Mouse (Mus musculus) midbrain, embryonic 14.5 days (tissue): ENCODE data around the gene Gm20388. TPM values are rescaled to one million over a fixed set of nuclear protein-coding genes. Genes with fewer than 3 reads are reported as not detected.
A peak's percentile ranks its signal among the peaks of the same experiment; 100 is the strongest.

Source experiments
- ATAC-seq: fragments of 200-750 bp; cut with Nextera tagmentation; 2 replicates; pipeline ENCODE4 v1.8.0; 2017; ENCODE audit warnings: moderate number of reproducible peaks, moderate library complexity; ENCODE audit not compliant: low FRiP score, low TSS enrichment
- DNase-seq: peaks from one replicate; pipeline ENCODE4 v3.0.0-alpha.2; 2015
- H3K27ac ChIP-seq: fragments of 300-500 bp; sonication (generic); replicated peaks from 2 replicates; pipeline ENCODE4 v1.5.1; 2014; ENCODE audit warnings: mild to moderate bottlenecking, low read depth, low read length, moderate library complexity
- H3K27me3 ChIP-seq: fragments of 300-500 bp; sonication (generic); 2 replicates; pipeline ENCODE4 v1.6.1; 2014; ENCODE audit warnings: low read length, control low read depth, mixed read lengths; ENCODE audit not compliant: control insufficient read depth, insufficient read depth
- H3K36me3 ChIP-seq: fragments of 300-500 bp; sonication (generic); 2 replicates; pipeline ENCODE4 v1.6.1; 2014; ENCODE audit warnings: low read length, control low read depth; ENCODE audit not compliant: control insufficient read depth, insufficient read depth
- H3K4me1 ChIP-seq: fragments of 300-500 bp; sonication (generic); 2 replicates; pipeline ENCODE4 v1.6.1; 2014; ENCODE audit warnings: mild to moderate bottlenecking, antibody characterized with exemption, low read length, control low read depth; ENCODE audit not compliant: control insufficient read depth, insufficient read depth
- H3K4me2 ChIP-seq: fragments of 300-500 bp; sonication (generic); 2 replicates; pipeline ENCODE4 v1.6.1; 2014; ENCODE audit warnings: mild to moderate bottlenecking, low read length, moderate library complexity
- H3K4me3 ChIP-seq: fragments of 300-500 bp; sonication (generic); replicated peaks from 2 replicates; pipeline ENCODE4 v1.5.1; 2014; ENCODE audit warnings: low read depth, low read length
- H3K9ac ChIP-seq: fragments of 300-500 bp; sonication (generic); replicated peaks from 2 replicates; pipeline ENCODE4 v1.6.1; 2014; ENCODE audit warnings: mild to moderate bottlenecking, low read length, moderate library complexity
- H3K9me3 ChIP-seq: fragments of 300-500 bp; sonication (generic); 2 replicates; pipeline ENCODE4 v1.6.1; 2016; ENCODE audit warnings: low read length, control low read depth, mixed read lengths; ENCODE audit not compliant: control insufficient read depth
- WGBS: fragments of 180-500 bp; shearing (Covaris S2); extraction: QIAGEN DNeasy Blood & Tissue Kit; methylation state at CpG from one replicate; pipeline ENCODE4 v1.1.7; 2014; 5-methylcytosine and 5-hydroxymethylcytosine counted together
- polyA plus RNA-seq: library from polyadenylated mRNA; unstranded; fragments of >200 nt; fragmentation: Nextera tagmentation; extraction: Ambion mirVana; gene quantifications from 2 replicates; pipeline ENCODE4 v1.2.1, GENCODE M21; 2014

Gene Gm20388
- polyA plus RNA-seq, 1 experiment from 2014 or later: 4.1 TPM

DNA sequence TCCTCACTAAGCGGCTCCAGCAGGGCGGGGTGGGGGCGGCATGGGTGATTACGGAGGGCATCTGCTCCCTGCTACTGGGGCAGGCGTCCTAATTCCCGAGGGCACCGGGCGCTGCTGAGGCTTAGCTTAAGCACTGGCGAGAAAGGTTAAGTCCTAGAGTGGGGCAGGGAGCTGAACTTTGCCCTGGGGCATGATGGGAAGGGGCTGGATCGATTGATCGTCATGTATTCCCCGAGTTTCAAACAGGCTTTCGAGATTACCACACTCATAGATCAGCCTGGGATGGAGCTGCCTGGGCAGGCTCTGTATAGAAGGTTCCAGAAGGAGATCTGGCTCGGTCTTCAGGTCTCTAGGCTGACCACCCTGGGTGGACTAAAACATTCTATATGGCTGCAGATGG is 711.5 kb downstream of the Gm20388 start:
- H3K27me3 ChIP-seq: no peaks in the 10 kb centered on the region
- WGBS: 53% methylated on average over 14 of the region's 14 CpGs
- no peaks in the 10 kb centered on the region for H3K36me3 ChIP-seq
- no peaks in the 10 kb centered on the region for H3K9me3 ChIP-seq
- no peak overlapping the region for H3K4me2 ChIP-seq
- H3K4me3 ChIP-seq: no peak overlapping the region
- no peak overlapping the region for H3K9ac ChIP-seq
- DNase-seq: no peak
- peaks cover 21% of the 10 kb centered on the region for H3K4me1 ChIP-seq
- H3K27ac ChIP-seq: no peak overlapping the region
- ATAC-seq: no peak

- no peak overlapping the region for H3K27ac ChIP-seq
- ATAC-seq (no peak), DNase-seq (no peak)
- no peaks in the 10 kb centered on the region for H3K9me3 ChIP-seq
- no peak overlapping the region for H3K4me3 ChIP-seq
- no peaks in the 10 kb centered on the region for H3K27me3 ChIP-seq
- no peak overlapping the region for H3K9ac ChIP-seq
- H3K36me3 ChIP-seq: no peaks in the 10 kb centered on the region
- no peak overlapping the region for H3K4me2 ChIP-seq
- H3K4me1 ChIP-seq: peaks cover 11% of the 10 kb centered on the region; the same call in 1 of the 2 replicates
- 13% methylated on average over 2 of the region's 2 CpGs for WGBS
Measured at GRCm38 (mm10) chr8:120623608-120624007, 713.0 kb downstream of the Gm20388 start.

DNA sequence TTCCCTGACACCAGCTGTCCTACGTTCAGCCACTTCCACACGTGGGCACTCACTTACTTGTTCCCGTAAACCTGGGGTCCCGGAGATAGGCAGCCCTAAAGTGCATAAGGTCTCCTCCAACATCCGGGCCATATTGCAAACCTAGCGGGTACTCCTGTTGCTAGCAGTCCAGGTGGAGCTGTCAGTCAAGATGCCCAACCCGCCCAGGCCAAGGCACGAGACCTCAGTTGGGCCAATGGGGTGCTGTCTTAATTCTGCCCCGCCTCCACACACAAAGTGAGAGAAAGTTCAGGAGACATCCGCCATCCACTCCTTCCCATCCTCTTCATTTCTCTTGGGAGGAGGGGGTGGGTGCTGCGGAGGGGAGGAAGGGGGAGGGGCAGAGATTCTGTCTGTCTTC is 715.8 kb downstream of the Gm20388 start:
- H3K4me2 ChIP-seq: no peak overlapping the region
- no peak overlapping the region for H3K4me3 ChIP-seq
- peaks cover 5% of the 10 kb centered on the region; the same call in 1 of the 2 replicates for H3K4me1 ChIP-seq
- H3K27me3 ChIP-seq: no peaks in the 10 kb centered on the region
- H3K9ac ChIP-seq: no peak overlapping the region
- 65% methylated on average over 11 of the region's 11 CpGs for WGBS
- ATAC-seq: no peak
- H3K36me3 ChIP-seq: no peaks in the 10 kb centered on the region
- H3K27ac ChIP-seq: no peak overlapping the region
- H3K9me3 ChIP-seq: no peaks in the 10 kb centered on the region
- no peak for DNase-seq

GRCm38 (mm10) chr8:120627298-120627697 is 716.7 kb downstream of the Gm20388 start:
- H3K4me1 ChIP-seq: no peaks in the 10 kb centered on the region
- no peak overlapping the region for H3K4me2 ChIP-seq
- 75% methylated on average over 5 of the region's 5 CpGs for WGBS
- H3K27ac ChIP-seq: no peak overlapping the region
- DNase-seq (no peak), ATAC-seq (no peak; the same call in 1 of the 2 replicates)
- no peak overlapping the region for H3K4me3 ChIP-seq
- no peaks in the 10 kb centered on the region for H3K9me3 ChIP-seq
- H3K27me3 ChIP-seq: no peaks in the 10 kb centered on the region
- no peaks in the 10 kb centered on the region for H3K36me3 ChIP-seq
- H3K9ac ChIP-seq: no peak overlapping the region

- H3K27ac ChIP-seq: no peak overlapping the region
- no peak for ATAC-seq
- no peak overlapping the region for H3K4me2 ChIP-seq
- H3K9me3 ChIP-seq: no peaks in the 10 kb centered on the region
- H3K27me3 ChIP-seq: 0 out of 2 replicates have a peak, but pooled peaks cover 6% of the 10 kb centered on the region
- H3K9ac ChIP-seq: no peak overlapping the region
- WGBS: 51% methylated on average over 5 of the region's 5 CpGs
- no peaks in the 10 kb centered on the region for H3K36me3 ChIP-seq
- 0 out of 2 replicates have a peak, but pooled peaks cover 10% of the 10 kb centered on the region for H3K4me1 ChIP-seq
- DNase-seq: no peak
- no peak overlapping the region for H3K4me3 ChIP-seq
Measured at GRCm38 (mm10) chr8:120630031-120630430, 719.4 kb downstream of the Gm20388 start.

GRCm38 (mm10) chr8:120630848-120631247 is 720.2 kb downstream of the Gm20388 start:
- Histone ChIP-seq H3K27me3 (0 out of 2 replicates have a peak, but pooled peaks cover 6% of the 10 kb centered on the region), H3K27ac (no peak overlapping the region), H3K36me3 (no peaks in the 10 kb centered on the region), H3K4me1 (0 out of 2 replicates have a peak, but pooled peaks cover 10% of the 10 kb centered on the region), H3K9ac (no peak overlapping the region), H3K4me3 (no peak overlapping the region), H3K4me2 (no peak overlapping the region), H3K9me3 (no peaks in the 10 kb centered on the region)
- no peak for DNase-seq
- ATAC-seq: no peak
- 60% methylated on average over 6 of the region's 6 CpGs for WGBS

GRCm38 (mm10) chr8:120631441-120632375 is 721.1 kb downstream of the Gm20388 start:
- no peak overlapping the region for H3K4me2 ChIP-seq
- no peaks in the 10 kb centered on the region for H3K9me3 ChIP-seq
- no peaks in the 10 kb centered on the region for H3K36me3 ChIP-seq
- no peak overlapping the region for H3K9ac ChIP-seq
- H3K4me3 ChIP-seq: no peak overlapping the region
- 0 out of 2 replicates have a peak, but pooled peaks cover 10% of the 10 kb centered on the region for H3K4me1 ChIP-seq
- 0 out of 2 replicates have a peak, but pooled peaks cover 6% of the 10 kb centered on the region for H3K27me3 ChIP-seq
- H3K27ac ChIP-seq: no peak overlapping the region
- DNase-seq (no peak), ATAC-seq (no peak)
- WGBS: 76% methylated on average over 21 of the region's 21 CpGs

- peak overlapping the region; percentile 96 for H3K4me2 ChIP-seq
- no peaks in the 10 kb centered on the region for H3K36me3 ChIP-seq
- no peak overlapping the region; the same call in 1 of the 2 replicates for H3K27ac ChIP-seq
- peak overlapping the region; percentile 60; the same call in 1 of the 2 replicates for H3K4me3 ChIP-seq
- H3K9ac ChIP-seq: no peak overlapping the region
- WGBS: 13% methylated on average over 17 of the region's 17 CpGs
- ATAC-seq (no peak), DNase-seq (peak; percentile 32)
- no peaks in the 10 kb centered on the region for H3K9me3 ChIP-seq
- H3K27me3 ChIP-seq: 0 out of 2 replicates have a peak, but pooled peaks cover 6% of the 10 kb centered on the region
- H3K4me1 ChIP-seq: 0 out of 2 replicates have a peak, but pooled peaks cover 10% of the 10 kb centered on the region
Measured at GRCm38 (mm10) chr8:120632969-120633664, 722.5 kb downstream of the Gm20388 start.
